Comparison of ENCODE assay signal across 8 mouse cellular contexts in the genomic region with DNA sequence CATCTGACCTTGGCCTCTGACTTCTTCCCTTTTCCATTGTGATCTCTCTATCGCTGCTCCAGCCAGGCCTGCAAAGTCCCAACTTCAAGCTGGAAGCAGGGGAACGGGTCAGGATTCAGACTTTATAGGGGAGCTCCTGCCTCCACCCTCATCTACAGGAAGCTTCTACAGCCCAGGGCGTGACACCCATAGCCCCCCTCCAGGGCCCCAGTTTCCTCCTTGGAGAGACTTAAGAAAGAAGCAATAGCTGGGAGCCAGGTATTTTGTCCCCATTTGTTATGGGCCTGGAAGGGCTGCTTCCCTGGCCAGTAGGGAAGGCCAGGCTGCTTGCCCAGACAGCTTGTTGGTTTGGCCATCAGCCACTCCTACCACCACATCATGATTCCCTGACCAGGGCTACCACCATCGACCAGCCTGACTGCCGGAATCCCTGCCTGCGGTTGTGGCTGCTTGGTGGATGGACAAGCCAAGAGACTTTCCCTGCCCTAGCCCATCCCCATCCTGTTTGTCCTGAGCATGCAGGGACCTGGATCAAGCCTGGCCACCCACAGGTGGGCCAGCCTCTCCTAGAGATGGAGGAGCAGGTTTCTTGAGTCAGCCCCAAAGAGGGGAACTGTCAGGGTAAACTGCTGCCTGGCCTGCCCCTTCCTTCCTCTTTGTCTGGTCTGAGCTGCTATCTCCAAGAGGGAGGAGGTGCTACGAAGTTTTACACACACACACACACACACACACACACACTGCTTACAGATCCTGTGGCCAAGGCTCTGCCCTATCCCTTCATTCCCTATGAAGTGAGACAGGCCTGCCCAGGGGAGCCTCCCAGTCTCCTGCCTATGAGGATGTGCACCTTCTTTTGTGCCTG. TPM values are rescaled to one million over a fixed set of nuclear protein-coding genes. Genes with fewer than 3 reads are reported as not detected.
DNase-seq lines count a peak whose midpoint lies in the region; ATAC-seq and TF ChIP-seq lines count a peak whose summit lies in the region.

No protein-coding gene starts in this region.

- peak; percentile 28 for DNase-seq in CD4-positive, CD25-positive, alpha-beta regulatory T cell, adult 2 months (ENCODE audit: low read depth, low spot score)
- DNase-seq in thymus, adult 2 months, result no peak
- no peak for DNase-seq in thymus, postnatal 10 days (ENCODE audit: low spot score in 2 of 2)
- DNase-seq in liver, postnatal 0 days, result no peak
- no peak for DNase-seq in frontal cortex, postnatal 25 days (ENCODE audit: low spot score in 2 of 2)

- no peak overlapping the region for H3K27ac ChIP-seq in thymus, adult 2 months (ENCODE audit: control insufficient read depth, insufficient read depth, low read length)
- peak overlapping the region; percentile 7 to 29; a peak in 2 of 4 replicates for H3K27ac ChIP-seq in heart, embryonic 14.5 days (replicated peaks in 1 of 2; ENCODE audit: control insufficient read depth in 1 of 2, insufficient read depth in 1 of 2, low read depth in 2 of 2, low read length in 2 of 2)
- peak overlapping the region; percentile 31 for H3K27ac ChIP-seq in liver, postnatal 0 days (ENCODE audit: low read depth)
- no peak overlapping the region for H3K27ac ChIP-seq in stomach, embryonic 14.5 days (ENCODE audit: low read length)

- no peak for TF ChIP-seq POLR2A in thymus, adult 2 months (IDR thresholded peaks at IDR 0.05; ENCODE audit: control insufficient read depth, extremely low read depth, insufficient read depth, low read length, poor library complexity)

- no peak for ATAC-seq in CD4-positive, CD25-positive, alpha-beta regulatory T cell, adult 4 months
- no peak for ATAC-seq in heart, embryonic 14.5 days (ENCODE audit: insufficient number of reproducible peaks, insufficient read depth, low FRiP score, low read depth)
- no peak for ATAC-seq in liver, postnatal 0 days
- no peak for ATAC-seq in stomach, embryonic 14.5 days (ENCODE audit: insufficient number of reproducible peaks, insufficient read depth, low FRiP score, low read depth)

- H3K4me3 ChIP-seq in thymus, adult 2 months (ENCODE audit: control insufficient read depth, insufficient read depth, low read length), result peak overlapping the region; percentile 93
- H3K4me3 ChIP-seq in heart, embryonic 14.5 days (ENCODE audit: control insufficient read depth in 1 of 2, insufficient read depth in 1 of 2, low read depth in 1 of 2, low read length in 2 of 2), result peak overlapping the region in 1 of 2 experiments; percentile 76; a peak in 2 of 4 replicates
- H3K4me3 ChIP-seq in liver, postnatal 0 days (ENCODE audit: low read depth, low read length), result peak overlapping the region; percentile 70
- peak overlapping the region; percentile 71 for H3K4me3 ChIP-seq in stomach, embryonic 14.5 days (ENCODE audit: low read depth, low read length)

- no peak for TF ChIP-seq CTCF in thymus, adult 2 months (IDR thresholded peaks at IDR 0.05; ENCODE audit: borderline replicate concordance, control insufficient read depth, extremely low read depth, insufficient read depth, low read length, poor library complexity)
- TF ChIP-seq CTCF in liver, postnatal 0 days (IDR thresholded peaks at IDR 0.05; ENCODE audit: low read depth), result no peak

- H3K36me3 ChIP-seq in thymus, adult 2 months (ENCODE audit: control insufficient read depth, insufficient read depth, low read length), result no peaks in the 10 kb centered on the region
- H3K36me3 ChIP-seq in heart, embryonic 14.5 days (ENCODE audit: control insufficient read depth, insufficient read depth, low read length), result peaks cover 14% of the 10 kb centered on the region
- 0 out of 2 replicates have a peak, but pooled peaks cover 5% of the 10 kb centered on the region for H3K36me3 ChIP-seq in liver, postnatal 0 days (replicated peaks; ENCODE audit: insufficient read depth, low read length)
- peaks cover 7% of the 10 kb centered on the region for H3K36me3 ChIP-seq in stomach, embryonic 14.5 days (ENCODE audit: control insufficient read depth, insufficient read depth, low read length)

- H3K4me2 ChIP-seq in heart, embryonic 14.5 days (ENCODE audit: low read length), result peak overlapping the region; percentile 68
- H3K4me2 ChIP-seq in liver, postnatal 0 days (ENCODE audit: low read depth, low read length), result peak overlapping the region; percentile 93
- peak overlapping the region; percentile 57 for H3K4me2 ChIP-seq in stomach, embryonic 14.5 days (replicated peaks; ENCODE audit: low read depth, low read length)

- H3K27me3 ChIP-seq in thymus, adult 2 months (ENCODE audit: control insufficient read depth, insufficient read depth, low read length), result no peaks in the 10 kb centered on the region
- no peaks in the 10 kb centered on the region for H3K27me3 ChIP-seq in heart, embryonic 14.5 days (ENCODE audit: control insufficient read depth, insufficient read depth, low read length)
- no peaks in the 10 kb centered on the region for H3K27me3 ChIP-seq in liver, postnatal 0 days (ENCODE audit: insufficient read depth, low read length)
- no peaks in the 10 kb centered on the region for H3K27me3 ChIP-seq in stomach, embryonic 14.5 days (ENCODE audit: control insufficient read depth, insufficient read depth, low read length)

- H3K4me1 ChIP-seq in thymus, adult 2 months (replicated peaks; ENCODE audit: control insufficient read depth, insufficient read depth, low read length), result peaks cover 37% of the 10 kb centered on the region
- peaks cover 26 to 42% of the 10 kb centered on the region in 2 experiments for H3K4me1 ChIP-seq in heart, embryonic 14.5 days (ENCODE audit: control insufficient read depth in 2 of 2, insufficient read depth in 2 of 2, low read length in 2 of 2)
- peaks cover 24% of the 10 kb centered on the region for H3K4me1 ChIP-seq in liver, postnatal 0 days (ENCODE audit: insufficient read depth)
- H3K4me1 ChIP-seq in stomach, embryonic 14.5 days (ENCODE audit: control insufficient read depth, insufficient read depth, low read length), result peaks cover 17% of the 10 kb centered on the region

- WGBS in thymus, adult 2 months, result 22% methylated on average over 7 of the region's 7 CpGs
- 65% methylated on average over 7 of the region's 7 CpGs for WGBS in heart, embryonic 14.5 days
- WGBS in liver, postnatal 0 days (ENCODE audit: insufficient replicate concordance), result 31% methylated on average over 7 of the region's 7 CpGs
- 71% methylated on average over 7 of the region's 7 CpGs for WGBS in stomach, embryonic 14.5 days

- no peaks in the 10 kb centered on the region for H3K9me3 ChIP-seq in heart, embryonic 14.5 days (ENCODE audit: control insufficient read depth, low read length)
- no peaks in the 10 kb centered on the region for H3K9me3 ChIP-seq in liver, postnatal 0 days (ENCODE audit: low read length)
- no peaks in the 10 kb centered on the region for H3K9me3 ChIP-seq in stomach, embryonic 14.5 days (ENCODE audit: control insufficient read depth, low read depth, low read length)

- peak overlapping the region; percentile 86 for H3K9ac ChIP-seq in heart, embryonic 14.5 days (ENCODE audit: low read length)
- peak overlapping the region; percentile 60 for H3K9ac ChIP-seq in liver, postnatal 0 days (replicated peaks)
- no peak overlapping the region; the same call in 1 of the 2 replicates for H3K9ac ChIP-seq in stomach, embryonic 14.5 days (replicated peaks; ENCODE audit: low read depth, low read length)

- no peak for TF ChIP-seq EP300 in liver, postnatal 0 days (IDR thresholded peaks at IDR 0.05; ENCODE audit: low read depth)

RNA-seq across cellular contexts. Expression of a gene that starts 1.3 kb away (rescaled TPM):
- 100 to 1,000 TPM; 151 to 174 TPM for polyA plus RNA-seq in CD4-positive, CD25-positive, alpha-beta regulatory T cell, adult 4 months (2017; shearing (Covaris generic))
- 145 and 176 TPM in 2 replicates for polyA plus RNA-seq in thymus, adult 2 months (2012; rRNA removed)
- 45.5 and 48.8 TPM in 2 replicates for polyA plus RNA-seq in heart, embryonic 14.5 days (2014; fragmentation: Nextera tagmentation; extraction: Ambion mirVana)
- 22.4 and 23.0 TPM in 2 replicates for polyA plus RNA-seq in liver, postnatal 0 days (2015; fragmentation: Nextera tagmentation; extraction: Ambion mirVana)
- polyA plus RNA-seq in stomach, embryonic 14.5 days (2014; fragmentation: Nextera tagmentation; extraction: Ambion mirVana), result 67.7 and 69.3 TPM in 2 replicates

RNA-seq across cellular contexts. Expression of a gene that starts 4.7 kb away (rescaled TPM):
- 10 to 100 TPM; 19.8 to 24.0 TPM for polyA plus RNA-seq in CD4-positive, CD25-positive, alpha-beta regulatory T cell, adult 4 months (2017; shearing (Covaris generic))
- polyA plus RNA-seq in thymus, adult 2 months (2012; rRNA removed), result 53.9 and 58.6 TPM in 2 replicates
- 19.1 and 19.4 TPM in 2 replicates for polyA plus RNA-seq in heart, embryonic 14.5 days (2014; fragmentation: Nextera tagmentation; extraction: Ambion mirVana)
- polyA plus RNA-seq in liver, postnatal 0 days (2015; fragmentation: Nextera tagmentation; extraction: Ambion mirVana), result 11.0 and 11.1 TPM in 2 replicates
- polyA plus RNA-seq in stomach, embryonic 14.5 days (2014; fragmentation: Nextera tagmentation; extraction: Ambion mirVana), result 35.6 and 38.3 TPM in 2 replicates

RNA-seq across cellular contexts. Expression of a gene that starts 18.2 kb away (rescaled TPM):
- polyA plus RNA-seq in CD4-positive, CD25-positive, alpha-beta regulatory T cell, adult 4 months (2017; shearing (Covaris generic)), result not detected
- 17.1 and 17.4 TPM in 2 replicates for polyA plus RNA-seq in thymus, adult 2 months (2012; rRNA removed)
- 0.05 and 0.09 TPM in 2 replicates for polyA plus RNA-seq in heart, embryonic 14.5 days (2014; fragmentation: Nextera tagmentation; extraction: Ambion mirVana)
- 0.07 and 0.16 TPM in 2 replicates for polyA plus RNA-seq in liver, postnatal 0 days (2015; fragmentation: Nextera tagmentation; extraction: Ambion mirVana)
- 0.13 TPM in 1 of 2 replicates, not detected in the other for polyA plus RNA-seq in stomach, embryonic 14.5 days (2014; fragmentation: Nextera tagmentation; extraction: Ambion mirVana)

RNA-seq across cellular contexts. Expression of a gene that starts 33.5 kb away (rescaled TPM):
- 10 to 100 TPM; 46.5 to 47.3 TPM for polyA plus RNA-seq in CD4-positive, CD25-positive, alpha-beta regulatory T cell, adult 4 months (2017; shearing (Covaris generic))
- 95.8 and 111 TPM in 2 replicates for polyA plus RNA-seq in thymus, adult 2 months (2012; rRNA removed)
- 19.6 and 22.6 TPM in 2 replicates for polyA plus RNA-seq in heart, embryonic 14.5 days (2014; fragmentation: Nextera tagmentation; extraction: Ambion mirVana)
- 5.3 and 5.7 TPM in 2 replicates for polyA plus RNA-seq in liver, postnatal 0 days (2015; fragmentation: Nextera tagmentation; extraction: Ambion mirVana)
- 29.0 and 31.3 TPM in 2 replicates for polyA plus RNA-seq in stomach, embryonic 14.5 days (2014; fragmentation: Nextera tagmentation; extraction: Ambion mirVana)

RNA-seq across cellular contexts. Expression of a gene that starts 44.2 kb away (rescaled TPM):
- polyA plus RNA-seq in CD4-positive, CD25-positive, alpha-beta regulatory T cell, adult 4 months (2017; shearing (Covaris generic)), result 10 to 100 TPM; 43.4 to 74.4 TPM
- 87.5 and 94.8 TPM in 2 replicates for polyA plus RNA-seq in thymus, adult 2 months (2012; rRNA removed)
- polyA plus RNA-seq in heart, embryonic 14.5 days (2014; fragmentation: Nextera tagmentation; extraction: Ambion mirVana), result 162 and 181 TPM in 2 replicates
- polyA plus RNA-seq in liver, postnatal 0 days (2015; fragmentation: Nextera tagmentation; extraction: Ambion mirVana), result 131 and 146 TPM in 2 replicates
- polyA plus RNA-seq in stomach, embryonic 14.5 days (2014; fragmentation: Nextera tagmentation; extraction: Ambion mirVana), result 105 and 112 TPM in 2 replicates

Comparison
In these comparisons a context has a peak if more than half of its experiments do, and no peak if none do; other contexts are left out.
1. H3K27ac ChIP-seq: peak in heart, embryonic 14.5 days (2 of 2) and liver, postnatal 0 days (single experiment); none in thymus, adult 2 months (single experiment) and stomach, embryonic 14.5 days (single experiment).
2. RNA of a gene that starts 18.2 kb away (polyA plus RNA-seq): 17.1 to 17.4 TPM in thymus, adult 2 months; 0.07 to 0.16 TPM in liver, postnatal 0 days, 0.13 TPM in stomach, embryonic 14.5 days, 0.05 to 0.09 TPM in heart, embryonic 14.5 days and not detected in CD4-positive, CD25-positive, alpha-beta regulatory T cell, adult 4 months; every median in the first group is over 10 times any median in the second.
3. Peak in every context shown above with its lines, with median percentiles within 50 percentile points of each other: H3K4me2 ChIP-seq.